Mouse (Mus musculus) thymus, adult 2 months (tissue): ENCODE measurements around the gene Olfr221.

Experiments
- CTCF ChIP-seq: fragments of 200-500 bp; IDR thresholded peaks from 2 replicates; pipeline ENCODE4 v1.5.1; 2012; ENCODE audit warnings: mild to moderate bottlenecking, control low read depth, low read length, moderate library complexity, borderline replicate concordance; ENCODE audit not compliant: control insufficient read depth, poor library complexity, insufficient read depth; ENCODE audit errors: extremely low read depth
- POLR2A ChIP-seq: fragments of 200-500 bp; IDR thresholded peaks from 2 replicates; pipeline ENCODE4 v1.6.1; 2012; ENCODE audit warnings: mild to moderate bottlenecking, low read length, control low read depth, moderate library complexity; ENCODE audit not compliant: control insufficient read depth, poor library complexity, insufficient read depth; ENCODE audit errors: extremely low read depth

- TF ChIP-seq CTCF, result no peak
- TF ChIP-seq POLR2A, result no peak
Observed at GRCm38 (mm10) chr14:51984247-51985231, 57.7 kb downstream of the Olfr221 start, which contains the start of gene Arhgef40.
